Mouse (Mus musculus): ENCODE results near the gene Aanat. TPM values are rescaled to one million over a fixed set of nuclear protein-coding genes. Genes with fewer than 3 reads are reported as not detected.

The Aanat gene
- polyA plus RNA-seq, 1 experiment: 0.23 TPM

DNA sequence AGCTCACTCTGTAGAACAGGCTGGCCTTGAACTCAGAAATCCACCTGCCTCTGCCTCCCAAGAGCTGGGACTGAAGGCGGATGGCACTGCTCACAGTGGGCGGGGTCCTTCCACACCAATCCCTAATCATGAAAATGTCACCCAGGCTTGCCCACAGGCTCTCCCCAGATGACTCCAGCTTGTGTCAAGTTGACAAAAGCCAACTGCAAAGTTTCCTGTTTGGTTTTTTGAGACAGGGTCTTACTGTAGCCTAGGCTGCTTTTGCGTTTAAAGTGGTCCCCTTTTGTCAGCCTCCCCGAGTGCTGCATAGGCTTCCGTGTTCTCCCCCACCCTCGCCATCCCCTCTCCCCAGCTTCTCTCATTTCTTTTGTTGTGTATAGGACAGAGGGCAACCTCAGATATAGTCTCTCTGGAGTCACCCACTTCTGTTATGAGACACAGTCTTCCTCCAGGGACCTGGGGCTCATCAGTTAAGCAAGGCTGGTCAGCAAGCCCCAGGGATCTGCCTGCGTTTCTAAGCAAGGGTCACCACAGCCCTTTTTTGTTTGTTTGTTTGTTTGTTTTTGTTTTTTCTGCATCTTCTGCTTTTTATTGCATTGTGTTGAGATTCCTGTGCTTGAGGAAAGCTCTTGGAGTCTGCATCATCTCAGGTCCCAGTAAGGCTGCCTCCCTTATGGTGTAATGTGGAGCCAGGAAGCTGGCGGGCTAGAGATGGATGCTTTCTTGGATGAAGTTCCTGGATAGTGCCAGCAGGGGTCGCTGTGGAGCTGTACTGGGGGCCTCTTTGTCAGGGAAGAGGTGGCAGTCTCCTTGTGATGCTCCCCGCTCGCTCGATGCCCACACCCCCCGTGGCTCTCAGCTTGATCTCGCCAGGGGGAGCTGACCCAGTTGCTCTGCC is 56.7 kb downstream of the Aanat start:
- Histone ChIP-seq H3K4me3 (ENCODE audit: control insufficient read depth, low read depth, low read length) (peak overlapping the region; percentile 51), H3K27me3 (ENCODE audit: control insufficient read depth, insufficient read depth, low read length) (no peaks in the 10 kb centered on the region), H3K27ac (ENCODE audit: control insufficient read depth, insufficient read depth, low read depth, low read length) (no peak overlapping the region), H3K36me3 (ENCODE audit: control insufficient read depth, insufficient read depth, low read length) (no peaks in the 10 kb centered on the region), H3K4me1 (ENCODE audit: control insufficient read depth, insufficient read depth, low read length) (peaks cover 16% of the 10 kb centered on the region)
- TF ChIP-seq CTCF (IDR thresholded peaks at IDR 0.05; ENCODE audit: control insufficient read depth, insufficient read depth, insufficient replicate concordance, low read depth, low read length) (peak; percentile 95), POLR2A (IDR thresholded peaks at IDR 0.05; ENCODE audit: control insufficient read depth, low read depth, low read length) (no peak)

DNA sequence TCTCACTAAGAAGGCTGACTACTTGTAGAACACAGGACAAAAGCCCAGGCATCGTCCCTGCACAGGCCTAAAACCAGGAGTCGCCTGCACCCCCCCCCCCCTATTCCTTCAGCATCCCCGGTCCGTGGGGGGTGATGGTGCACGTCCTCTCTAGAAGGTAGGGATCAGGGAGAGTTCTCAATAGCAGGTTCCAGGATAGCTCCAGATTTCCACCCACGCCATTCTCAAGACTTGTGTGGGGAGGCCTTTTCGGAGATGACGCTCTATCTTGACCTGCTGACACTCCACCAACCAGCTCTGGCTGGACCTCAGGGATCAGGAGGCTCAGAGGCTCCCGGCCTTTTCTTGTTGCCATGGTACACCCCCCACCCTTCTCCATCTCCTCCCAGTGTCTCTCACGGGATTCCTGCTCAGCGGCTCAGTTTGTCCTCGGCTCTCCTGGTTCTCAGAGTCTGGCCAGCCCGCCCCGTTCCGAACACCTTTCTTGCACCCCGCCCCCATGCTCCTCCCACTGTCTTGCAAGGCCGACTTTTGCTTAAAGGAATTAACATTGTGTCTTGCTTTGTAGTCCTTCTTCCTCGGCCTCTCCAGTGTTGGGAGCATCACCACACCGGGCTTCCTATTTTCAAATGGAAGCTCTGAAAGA is 57.5 kb downstream of the Aanat start:
- TF ChIP-seq POLR2A (IDR thresholded peaks at IDR 0.05; ENCODE audit: control insufficient read depth, low read depth, low read length): no peak
- no peak for TF ChIP-seq CTCF (IDR thresholded peaks at IDR 0.05; ENCODE audit: control insufficient read depth, insufficient read depth, insufficient replicate concordance, low read depth, low read length)
- Histone ChIP-seq H3K4me1 (ENCODE audit: control insufficient read depth, insufficient read depth, low read length) (peaks cover 16% of the 10 kb centered on the region), H3K27ac (ENCODE audit: control insufficient read depth, insufficient read depth, low read depth, low read length) (peak overlapping the region; percentile 38; the same call in 1 of the 2 replicates), H3K36me3 (ENCODE audit: control insufficient read depth, insufficient read depth, low read length) (no peaks in the 10 kb centered on the region), H3K27me3 (ENCODE audit: control insufficient read depth, insufficient read depth, low read length) (no peaks in the 10 kb centered on the region), H3K4me3 (ENCODE audit: control insufficient read depth, low read depth, low read length) (peak overlapping the region; percentile 51)

DNA sequence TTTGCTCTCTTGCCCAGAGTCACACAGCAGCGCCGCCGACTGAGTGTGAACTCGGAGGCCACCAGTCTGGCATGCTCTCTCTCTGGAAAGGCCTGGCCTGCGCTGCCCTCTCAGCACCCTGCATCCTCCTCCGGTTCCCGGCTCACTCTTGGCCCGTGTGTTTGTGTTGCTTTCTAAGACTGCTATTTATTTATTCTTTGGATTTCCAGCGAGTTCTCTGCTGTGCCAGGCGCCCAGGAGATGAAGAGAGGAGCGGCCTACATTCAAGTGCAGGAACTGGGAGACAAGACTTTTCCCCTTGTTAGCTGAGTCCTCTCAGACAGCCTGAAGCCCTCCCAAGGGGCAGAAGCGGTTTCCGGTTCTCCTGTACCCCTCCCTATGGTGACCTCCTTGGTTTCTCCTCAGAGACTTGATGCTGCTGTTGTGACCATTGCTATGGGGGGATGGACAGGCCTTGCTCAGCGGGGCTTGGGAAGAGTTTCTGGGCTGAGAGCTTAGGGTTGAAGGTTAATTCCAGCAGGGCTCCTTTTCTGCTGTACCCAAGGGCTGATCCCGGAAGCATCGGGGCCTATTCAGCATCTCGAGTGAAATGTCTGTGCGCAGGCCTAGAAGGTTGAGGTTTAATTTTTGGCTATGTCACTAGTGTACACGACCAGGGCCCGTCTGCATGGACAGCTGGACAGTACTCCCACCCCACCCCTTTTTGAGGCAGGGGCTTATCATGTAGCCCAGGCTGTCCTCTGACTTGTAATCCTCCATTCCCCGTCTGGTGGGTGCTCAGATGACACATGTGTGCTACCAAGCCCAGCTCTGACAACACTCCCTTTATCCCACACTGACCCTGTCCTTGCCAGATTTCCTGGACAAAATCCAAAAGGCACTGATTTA is 58.2 kb downstream of the Aanat start:
- Histone ChIP-seq H3K4me3 (ENCODE audit: control insufficient read depth, low read depth, low read length) (no peak overlapping the region), H3K27me3 (ENCODE audit: control insufficient read depth, insufficient read depth, low read length) (no peaks in the 10 kb centered on the region), H3K27ac (ENCODE audit: control insufficient read depth, insufficient read depth, low read depth, low read length) (peak overlapping the region; percentile 38; the same call in 1 of the 2 replicates), H3K36me3 (ENCODE audit: control insufficient read depth, insufficient read depth, low read length) (no peaks in the 10 kb centered on the region), H3K4me1 (ENCODE audit: control insufficient read depth, insufficient read depth, low read length) (peaks cover 16% of the 10 kb centered on the region)
- TF ChIP-seq CTCF (IDR thresholded peaks at IDR 0.05; ENCODE audit: control insufficient read depth, insufficient read depth, insufficient replicate concordance, low read depth, low read length): no peak
- TF ChIP-seq POLR2A (IDR thresholded peaks at IDR 0.05; ENCODE audit: control insufficient read depth, low read depth, low read length): no peak

DNA sequence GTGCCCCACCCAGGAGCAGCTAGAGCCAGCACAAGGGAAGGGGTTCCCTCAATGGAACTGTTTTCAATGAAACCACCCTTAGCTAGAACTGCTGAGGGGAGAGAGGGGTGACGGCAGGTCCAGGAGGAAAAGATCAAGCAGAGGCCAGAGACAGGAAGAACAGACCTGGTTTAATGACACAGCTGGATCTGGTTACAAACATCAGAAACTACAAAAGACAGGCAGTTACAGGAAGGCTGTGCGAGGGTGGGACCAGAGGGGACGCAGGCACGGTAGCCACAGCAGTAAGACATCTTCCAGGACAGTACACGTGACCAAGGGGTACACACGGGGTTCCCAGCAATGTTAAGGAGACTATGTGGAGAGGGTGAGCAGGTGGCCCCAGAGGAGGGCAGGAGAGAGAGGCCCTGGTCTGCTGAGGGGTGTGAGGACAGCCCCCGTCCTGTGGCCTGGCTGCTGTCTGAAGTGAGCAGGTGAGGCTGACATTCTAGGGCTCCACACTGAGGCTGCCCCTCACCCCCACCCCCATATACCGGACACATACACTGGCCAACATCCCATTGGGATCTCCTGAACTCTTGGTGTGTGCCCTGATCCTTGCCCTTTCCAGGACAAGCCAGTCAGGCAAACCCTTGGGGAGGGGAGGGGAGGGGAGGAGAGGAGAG is 59.3 kb downstream of the Aanat start:
- no peak for TF ChIP-seq CTCF (IDR thresholded peaks at IDR 0.05; ENCODE audit: control insufficient read depth, insufficient read depth, insufficient replicate concordance, low read depth, low read length)
- no peak for TF ChIP-seq POLR2A (IDR thresholded peaks at IDR 0.05; ENCODE audit: control insufficient read depth, low read depth, low read length)
- Histone ChIP-seq H3K36me3 (ENCODE audit: control insufficient read depth, insufficient read depth, low read length) (no peaks in the 10 kb centered on the region), H3K4me1 (ENCODE audit: control insufficient read depth, insufficient read depth, low read length) (peaks cover 16% of the 10 kb centered on the region), H3K27me3 (ENCODE audit: control insufficient read depth, insufficient read depth, low read length) (no peaks in the 10 kb centered on the region), H3K4me3 (ENCODE audit: control insufficient read depth, low read depth, low read length) (no peak overlapping the region), H3K27ac (ENCODE audit: control insufficient read depth, insufficient read depth, low read depth, low read length) (no peak overlapping the region)

DNA sequence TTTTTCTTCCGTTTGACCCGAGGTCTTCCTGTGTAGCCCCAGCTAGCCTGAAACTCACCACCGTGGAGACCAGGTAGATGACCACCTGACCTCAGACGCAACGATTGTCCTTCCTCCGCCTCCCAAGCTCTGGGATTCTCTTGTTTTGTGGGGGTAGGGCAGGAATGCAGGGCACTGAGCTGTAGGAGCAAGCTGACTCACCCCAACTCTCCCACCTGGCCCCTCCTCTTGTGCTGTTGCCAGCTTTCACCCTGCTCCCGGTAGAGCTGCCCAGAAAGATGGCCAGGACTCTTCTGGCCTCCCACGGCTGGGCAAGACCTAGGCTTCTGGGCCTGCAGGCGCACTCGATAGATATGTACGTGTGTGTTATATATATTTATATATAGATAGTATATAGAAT is 59.9 kb downstream of the Aanat start:
- H3K27me3 ChIP-seq (ENCODE audit: control insufficient read depth, insufficient read depth, low read length): no peaks in the 10 kb centered on the region
- peaks cover 16% of the 10 kb centered on the region for H3K4me1 ChIP-seq (ENCODE audit: control insufficient read depth, insufficient read depth, low read length)
- TF ChIP-seq POLR2A (IDR thresholded peaks at IDR 0.05; ENCODE audit: control insufficient read depth, low read depth, low read length): no peak
- no peak for TF ChIP-seq CTCF (IDR thresholded peaks at IDR 0.05; ENCODE audit: control insufficient read depth, insufficient read depth, insufficient replicate concordance, low read depth, low read length)
- H3K36me3 ChIP-seq (ENCODE audit: control insufficient read depth, insufficient read depth, low read length): no peaks in the 10 kb centered on the region
- no peak overlapping the region for H3K27ac ChIP-seq (ENCODE audit: control insufficient read depth, insufficient read depth, low read depth, low read length)
- H3K4me3 ChIP-seq (ENCODE audit: control insufficient read depth, low read depth, low read length): no peak overlapping the region

DNA sequence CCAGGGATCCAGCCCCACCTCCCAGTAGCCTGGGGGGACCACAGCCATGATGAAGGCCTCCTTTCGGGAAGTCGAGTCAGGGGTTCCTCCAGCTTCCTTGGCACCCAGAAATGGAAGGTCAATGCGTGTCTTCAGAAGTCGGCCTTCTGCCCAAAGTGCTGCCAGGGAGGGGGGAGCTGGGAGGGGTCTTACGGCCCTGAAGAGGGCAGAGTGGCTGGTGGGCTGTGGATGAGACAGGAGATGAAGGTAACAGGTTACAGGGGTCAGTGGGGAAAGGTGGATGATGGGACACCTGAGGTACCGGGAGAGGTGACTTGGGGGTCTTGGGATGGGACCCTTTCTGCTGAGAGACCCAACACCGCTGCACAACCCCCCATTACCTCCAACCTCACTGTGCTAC is 60.5 kb downstream of the Aanat start:
- TF ChIP-seq CTCF (IDR thresholded peaks at IDR 0.05; ENCODE audit: control insufficient read depth, insufficient read depth, insufficient replicate concordance, low read depth, low read length) (no peak), POLR2A (IDR thresholded peaks at IDR 0.05; ENCODE audit: control insufficient read depth, low read depth, low read length) (no peak)
- H3K4me1 ChIP-seq (ENCODE audit: control insufficient read depth, insufficient read depth, low read length): peaks cover 16% of the 10 kb centered on the region
- H3K4me3 ChIP-seq (ENCODE audit: control insufficient read depth, low read depth, low read length): no peak overlapping the region
- no peaks in the 10 kb centered on the region for H3K36me3 ChIP-seq (ENCODE audit: control insufficient read depth, insufficient read depth, low read length)
- H3K27me3 ChIP-seq (ENCODE audit: control insufficient read depth, insufficient read depth, low read length): no peaks in the 10 kb centered on the region
- H3K27ac ChIP-seq (ENCODE audit: control insufficient read depth, insufficient read depth, low read depth, low read length): no peak overlapping the region

Other genes with a start within 250 kb of the Aanat start
- gene Rnf157, start 173.4 kb upstream of the Aanat start, polyA plus RNA-seq (2012; rRNA removed): 7.2 and 9.6 TPM in 2 replicates
- 76.4 and 88.4 TPM in 2 replicates for gene Ubald2, start 152.3 kb upstream of the Aanat start, polyA plus RNA-seq (2012; rRNA removed)
- gene Qrich2, start 120.2 kb upstream of the Aanat start, polyA plus RNA-seq (2012; rRNA removed): 469 and 538 TPM in 2 replicates
- gene Prpsap1, start 92.2 kb upstream of the Aanat start, polyA plus RNA-seq (2012; rRNA removed): 58.2 and 59.0 TPM in 2 replicates
- gene Sphk1, start 55.5 kb upstream of the Aanat start, polyA plus RNA-seq (2012; rRNA removed): 3.3 and 4.2 TPM in 2 replicates
- gene Ube2o, start 5.0 kb upstream of the Aanat start, polyA plus RNA-seq (2012; rRNA removed): 31.6 and 34.8 TPM in 2 replicates
- gene Rhbdf2, start 40.6 kb downstream of the Aanat start, polyA plus RNA-seq (2012; rRNA removed): 6.3 and 7.5 TPM in 2 replicates
- gene Prcd, start 67.1 kb downstream of the Aanat start, polyA plus RNA-seq (2012; rRNA removed): 7.8 and 8.4 TPM in 2 replicates
- 3.7 and 5.5 TPM in 2 replicates for gene Cygb, start 67.9 kb downstream of the Aanat start, polyA plus RNA-seq (2012; rRNA removed)
- gene St6galnac1, start 189.1 kb downstream of the Aanat start, polyA plus RNA-seq (2012; rRNA removed): 0.09 and 0.43 TPM in 2 replicates
- gene Mxra7, start 241.6 kb downstream of the Aanat start, polyA plus RNA-seq (2012; rRNA removed): 8.2 and 8.9 TPM in 2 replicates

Data from testis, adult 2 months (tissue).